Mouse (Mus musculus): ENCODE results near the gene Cdk15. TPM values are rescaled to one million over a fixed set of nuclear protein-coding genes. Genes with fewer than 3 reads are reported as not detected.

The Cdk15 gene
- total RNA-seq, 4 experiments from 2014 or later, result 0.23 to 0.96 (median 0.59) TPM

Other genes with a start within 250 kb of the Cdk15 start
- gene C2cd6, start 162.0 kb upstream of the Cdk15 start, total RNA-seq (2022), result not detected
- 10 to 100 TPM; 26.2 to 34.3 (median 28.7) TPM for gene Tmem237, start 136.5 kb upstream of the Cdk15 start, total RNA-seq (2022)
- gene Mpp4, start 93.5 kb upstream of the Cdk15 start, total RNA-seq (2022), result 1 to 10 TPM; 1.2 to 2.4 (median 2.2) TPM
- 10 to 100 TPM; 40.2 to 48.7 (median 44.2) TPM for gene Als2, start 19.7 kb upstream of the Cdk15 start, total RNA-seq (2022)
- 10 to 100 TPM in 1 of 4 experiments, 1 to 10 TPM in 3; 7.8 to 11.3 (median 9.3) TPM for gene Fzd7, start 225.5 kb downstream of the Cdk15 start, total RNA-seq (2022)

Measured in layer of hippocampus, adult 8-10 months (tissue).